Mouse (Mus musculus) megakaryocyte, adult 5-6 weeks (primary cell): ENCODE measurements around the gene Negr1. TPM values are rescaled to one million over a fixed set of nuclear protein-coding genes. Genes with fewer than 3 reads are reported as not detected.

Experiments used
- ATAC-seq: 2 replicates; pipeline ENCODE4 v1.8.0; 2016; ENCODE audit warnings: mild to moderate bottlenecking, inconsistent platforms; ENCODE audit not compliant: poor library complexity, severe bottlenecking
- total RNA-seq, 2 experiments: library from RNA; stranded (forward) in 1 of 2; stranded (reverse) in 1 of 2; fragments of 153-499, 151-499 nt in 1 of 2; fragments of 221-1000, 200-1000 nt in 1 of 2; gene quantifications; 2 replicates each; pipeline versions ENCODE4 v1.2.3 to v1.2.4; 2015 to 2017

Negr1 gene
- total RNA-seq, 2 experiments from 2014 or later, result 0.18 to 0.62 TPM

DNA sequence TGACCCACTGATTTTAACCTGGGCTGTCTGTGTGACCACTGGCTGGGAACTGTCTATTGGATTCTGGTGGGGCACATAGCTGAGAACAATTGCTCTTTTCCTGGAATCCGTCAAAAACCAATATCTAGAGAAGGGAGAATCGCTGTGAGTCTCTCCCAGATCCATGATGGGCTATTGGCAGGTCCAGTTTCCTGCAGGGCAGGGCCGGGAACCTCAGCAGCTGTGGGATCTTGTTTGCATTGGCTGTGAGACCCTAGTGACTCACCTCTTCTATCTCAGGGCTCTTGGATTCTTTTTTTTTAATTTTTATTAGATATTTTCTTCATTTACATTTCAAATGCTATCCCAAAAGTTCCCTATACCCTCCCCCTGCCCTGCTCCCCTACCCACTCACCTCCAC lies 111.0 kb downstream of the Negr1 start:
- ATAC-seq, result no peak

DNA sequence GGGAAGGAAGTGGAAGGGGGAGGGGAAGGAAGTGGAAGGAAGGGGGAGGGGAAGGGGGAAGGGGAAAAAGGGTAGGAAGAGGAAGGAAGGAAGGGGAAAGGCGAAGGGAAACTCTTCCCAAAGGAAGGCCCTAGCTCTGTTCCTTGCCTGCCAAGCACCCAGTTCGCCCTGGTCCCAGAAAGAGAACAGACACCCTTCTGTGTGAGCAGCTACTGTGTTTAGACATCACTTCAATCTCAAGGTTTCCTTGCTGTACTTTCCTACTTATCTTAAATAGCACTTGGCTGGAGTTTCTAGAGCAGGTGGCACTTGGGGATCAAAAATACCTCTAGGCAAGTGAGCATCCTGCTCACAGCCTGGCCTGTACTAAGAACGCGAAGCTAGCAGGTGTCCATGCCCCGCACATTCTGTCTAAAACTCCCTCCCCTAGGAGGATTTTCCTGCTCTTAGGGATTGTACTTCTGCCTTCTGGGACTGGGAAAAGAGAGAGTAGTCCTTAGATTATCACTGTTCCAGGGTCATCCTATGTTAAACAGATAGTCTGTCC lies 128.5 kb downstream of the Negr1 start:
- no peak for ATAC-seq

DNA sequence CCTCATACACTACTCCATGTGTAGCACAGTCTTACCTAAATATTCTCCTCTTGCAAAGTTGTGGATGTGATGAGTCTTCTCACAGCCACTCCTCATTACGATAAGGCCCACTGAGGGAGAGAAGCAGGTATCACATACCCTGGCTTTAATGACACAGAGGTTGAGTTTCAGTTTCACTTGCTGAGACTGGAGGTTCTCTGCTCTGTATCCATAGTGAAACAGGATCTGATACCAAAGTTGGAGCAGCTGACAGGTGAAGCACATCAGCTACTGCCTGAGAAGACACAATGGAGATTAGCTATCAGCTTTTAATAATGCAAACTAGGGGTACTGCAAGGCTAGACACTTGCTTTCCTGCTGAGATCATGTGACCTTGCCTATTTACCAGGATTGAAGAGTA lies 137.1 kb downstream of the Negr1 start:
- ATAC-seq, result no peak

DNA sequence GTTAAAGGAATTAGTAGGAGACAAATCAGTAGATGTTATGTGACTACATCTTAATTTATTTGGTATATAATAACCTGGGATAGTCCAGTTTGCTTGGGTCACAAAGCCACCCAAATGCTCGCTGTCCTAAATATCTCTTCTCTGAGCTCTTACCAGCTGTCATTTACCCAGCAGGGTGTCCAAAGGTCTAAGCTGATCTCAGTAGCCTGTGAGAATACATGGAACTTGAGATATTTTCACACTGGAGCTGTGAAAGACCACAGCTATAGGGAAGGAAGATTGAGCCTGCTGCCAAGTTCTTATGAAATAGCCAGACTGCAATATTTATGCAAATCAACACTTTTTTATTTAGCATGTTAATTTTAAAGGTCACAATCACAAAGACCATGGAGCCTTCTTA lies 141.6 kb downstream of the Negr1 start:
- ATAC-seq, result no peak

DNA sequence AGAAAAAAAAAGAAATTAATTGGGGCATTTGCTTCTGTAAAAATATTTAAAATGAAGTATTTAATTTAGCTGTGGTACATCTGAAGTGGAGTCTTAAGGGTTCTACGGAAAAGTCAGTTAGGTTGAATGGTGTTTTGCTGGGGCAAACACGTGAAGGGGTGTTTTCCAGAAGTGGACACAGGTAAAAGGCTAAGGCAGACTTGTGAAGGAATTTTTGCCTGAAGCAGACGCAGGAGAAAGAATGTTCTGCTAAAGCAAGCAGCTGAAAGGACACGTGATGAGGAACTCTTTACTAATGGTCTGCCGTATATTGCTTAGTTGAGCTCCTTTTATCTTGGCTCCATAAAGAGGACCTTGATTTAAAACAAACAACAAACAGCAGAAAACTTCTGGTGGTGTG lies 148.6 kb downstream of the Negr1 start:
- no peak for ATAC-seq

DNA sequence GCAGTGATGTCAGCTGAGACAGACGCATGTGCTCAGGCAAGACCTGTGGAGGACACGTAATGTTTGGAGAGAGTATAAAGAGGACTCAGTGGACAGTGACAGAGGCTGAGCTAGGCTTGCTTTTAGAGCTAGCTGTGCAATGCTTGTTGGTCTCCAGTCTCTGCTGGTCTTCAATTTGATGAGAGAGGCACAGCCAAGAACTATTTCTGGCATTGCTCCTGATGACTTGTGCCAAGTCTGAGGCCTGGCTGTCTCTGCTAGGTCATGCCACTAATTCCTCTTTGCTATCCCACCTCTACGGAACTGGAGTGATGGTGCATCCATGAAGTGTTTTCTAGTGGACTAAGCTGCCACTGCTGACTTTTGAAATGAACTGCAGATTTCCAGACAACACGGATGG lies 149.1 kb downstream of the Negr1 start:
- ATAC-seq, result no peak

DNA sequence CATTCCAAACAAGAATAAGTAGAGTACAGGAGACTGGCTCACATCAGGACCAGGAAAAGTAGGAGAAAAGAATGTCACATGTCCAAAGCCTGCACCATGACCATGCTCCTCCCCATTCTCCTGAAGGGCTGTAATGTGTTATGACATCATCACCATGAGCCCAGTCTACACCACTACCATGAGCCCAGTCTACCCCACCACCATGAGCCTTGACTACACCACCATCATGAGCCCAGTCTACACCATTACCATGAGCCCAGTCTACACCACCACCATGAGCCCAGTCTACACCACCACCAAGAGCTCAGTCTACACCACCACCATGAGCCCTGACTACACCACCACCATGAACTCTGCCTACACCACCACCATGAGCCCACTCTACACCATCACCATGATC lies 174.7 kb downstream of the Negr1 start:
- no peak for ATAC-seq

DNA sequence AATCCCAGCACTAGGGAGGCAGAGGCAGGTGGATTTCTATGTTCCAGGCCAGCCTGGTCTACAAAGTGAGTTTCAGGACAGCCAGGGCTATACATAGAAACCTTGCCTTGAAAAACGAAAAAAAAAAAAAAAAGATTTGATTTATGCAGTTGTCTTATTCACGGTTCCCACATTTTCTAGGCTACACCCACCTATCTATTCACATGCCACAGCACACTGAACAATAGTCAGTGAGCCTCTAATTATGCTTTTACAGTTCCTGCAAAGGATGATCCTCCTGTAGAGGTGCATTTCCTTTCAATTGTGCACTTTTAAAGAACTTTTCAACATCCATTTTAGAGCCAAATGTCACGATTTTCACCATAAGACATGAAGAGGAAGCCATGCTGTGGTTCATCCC lies 177.9 kb downstream of the Negr1 start:
- ATAC-seq, result no peak

DNA sequence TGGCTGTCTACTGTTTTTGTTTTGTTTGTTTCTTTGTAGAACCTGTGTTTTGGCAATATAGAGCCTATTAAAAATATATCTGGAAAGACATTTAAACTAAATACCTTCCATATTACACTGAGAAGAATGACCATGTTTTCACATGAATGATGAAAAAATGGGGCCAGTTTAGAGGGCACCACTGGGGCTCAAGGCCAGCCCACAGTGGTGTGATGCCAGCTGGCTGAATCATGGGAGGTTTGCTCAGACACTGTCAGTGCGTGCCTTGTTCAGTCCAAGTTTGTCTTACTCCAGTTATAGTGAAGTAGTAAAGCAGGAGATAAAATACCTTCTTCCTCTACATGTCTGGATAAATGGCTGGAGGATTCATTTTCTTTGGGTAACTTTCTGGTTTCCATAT lies 181.7 kb downstream of the Negr1 start:
- ATAC-seq, result no peak

DNA sequence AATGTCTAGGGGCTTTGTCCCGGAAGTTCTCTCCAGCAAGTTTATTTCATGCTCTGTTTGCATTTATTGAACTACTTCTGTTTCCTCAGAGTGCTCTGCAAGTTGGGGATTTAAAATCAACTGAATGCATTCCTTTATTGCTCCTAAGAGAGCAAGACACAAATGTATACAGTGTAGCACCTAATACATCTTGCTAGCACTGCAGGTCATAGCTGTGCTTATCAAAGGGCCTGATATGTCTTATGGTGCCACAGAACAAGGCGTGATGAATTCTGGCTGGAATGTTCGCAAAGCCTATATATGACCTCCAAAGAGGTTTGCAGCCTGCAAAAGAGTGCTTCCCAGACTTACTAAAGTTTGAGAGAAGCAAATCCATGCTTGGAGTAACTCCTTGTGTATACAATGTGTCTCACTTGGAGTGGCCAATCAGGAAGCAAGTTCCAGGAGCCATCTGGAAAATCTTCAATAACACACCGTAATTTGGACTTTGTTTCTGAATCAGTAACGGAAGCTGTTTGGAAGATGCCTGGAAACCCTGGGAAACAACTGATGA lies 183.7 kb downstream of the Negr1 start:
- ATAC-seq, result no peak

DNA sequence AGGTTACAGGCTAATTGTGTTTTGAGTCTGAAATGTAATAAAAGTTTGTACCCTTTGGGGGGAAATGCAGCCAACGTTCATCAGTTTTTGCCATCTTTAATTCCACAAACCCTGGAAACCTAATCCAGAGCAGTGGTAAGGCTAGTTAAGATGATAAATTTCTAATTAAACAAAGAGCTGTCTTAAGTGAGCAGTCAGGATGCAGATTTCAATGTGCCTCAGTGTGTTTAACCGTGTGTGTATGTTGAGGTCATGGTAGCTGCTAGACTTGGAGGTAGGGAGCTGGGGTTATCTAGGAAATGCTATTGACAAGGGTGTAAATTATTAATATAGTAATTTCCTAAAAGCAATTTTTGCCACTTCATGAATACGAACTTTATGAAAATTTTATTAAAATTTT lies 185.9 kb downstream of the Negr1 start:
- ATAC-seq, result no peak

DNA sequence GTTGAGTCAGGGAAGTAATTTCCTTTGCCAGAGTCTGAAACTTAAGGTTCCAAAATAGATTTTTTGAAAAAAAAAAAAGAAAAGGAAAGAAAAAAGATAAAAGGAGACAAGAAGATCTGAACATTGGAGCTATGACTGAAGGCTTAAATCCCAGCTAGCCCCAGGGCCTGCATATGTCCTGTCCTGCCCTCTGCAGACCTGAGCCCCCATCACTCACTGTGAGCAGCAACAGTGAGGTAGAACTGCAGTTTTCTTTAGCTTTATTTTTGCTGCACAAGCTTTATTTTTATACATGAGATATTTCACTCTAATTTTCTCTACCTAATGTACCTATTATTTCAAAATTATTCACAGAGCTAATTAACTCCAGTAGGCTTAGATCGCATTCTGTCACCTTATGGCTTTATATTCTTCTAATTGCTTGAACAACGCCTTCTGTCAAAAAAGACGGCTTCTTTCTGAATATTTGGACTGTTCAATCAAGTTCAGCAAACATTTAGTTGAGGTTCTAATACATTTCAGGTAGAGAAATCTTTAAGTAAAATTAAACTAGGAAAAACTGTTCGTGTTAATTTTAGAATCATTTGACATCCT lies 192.3 kb downstream of the Negr1 start:
- ATAC-seq, result no peak

DNA sequence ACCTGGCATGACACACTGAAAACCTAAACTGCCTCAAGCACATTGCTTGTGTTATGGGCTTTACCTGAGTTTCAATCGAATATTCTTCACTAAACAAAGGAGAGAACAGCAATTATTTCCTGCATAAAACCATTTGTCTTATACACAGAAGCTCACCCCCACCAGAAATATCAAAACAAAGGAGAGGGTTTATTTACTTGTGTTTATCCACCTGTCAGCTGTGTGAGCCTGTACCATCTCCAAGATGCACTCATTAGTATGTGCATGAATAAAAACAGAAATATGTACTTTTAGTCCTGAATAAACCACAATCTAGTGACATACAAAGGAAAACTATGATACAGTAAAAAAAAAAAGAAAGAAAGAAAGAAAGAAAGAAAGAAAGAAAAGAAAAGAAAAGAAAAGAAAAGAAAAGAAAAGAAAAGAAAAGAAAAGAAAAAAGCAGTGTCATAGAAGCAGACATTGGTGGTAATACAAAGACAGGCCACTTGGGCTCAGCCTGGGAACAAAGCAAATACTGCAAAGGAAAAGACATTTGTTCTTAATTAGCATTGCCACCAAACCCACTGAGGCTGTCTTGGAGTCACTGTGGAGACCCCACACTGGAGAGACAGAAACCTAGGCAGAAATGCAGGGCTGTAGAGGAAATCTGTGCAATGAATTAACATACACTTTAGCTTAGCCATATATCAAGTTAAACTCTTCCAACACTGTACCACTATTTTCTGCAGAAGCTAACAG lies 193.4 kb downstream of the Negr1 start:
- no peak for ATAC-seq

DNA sequence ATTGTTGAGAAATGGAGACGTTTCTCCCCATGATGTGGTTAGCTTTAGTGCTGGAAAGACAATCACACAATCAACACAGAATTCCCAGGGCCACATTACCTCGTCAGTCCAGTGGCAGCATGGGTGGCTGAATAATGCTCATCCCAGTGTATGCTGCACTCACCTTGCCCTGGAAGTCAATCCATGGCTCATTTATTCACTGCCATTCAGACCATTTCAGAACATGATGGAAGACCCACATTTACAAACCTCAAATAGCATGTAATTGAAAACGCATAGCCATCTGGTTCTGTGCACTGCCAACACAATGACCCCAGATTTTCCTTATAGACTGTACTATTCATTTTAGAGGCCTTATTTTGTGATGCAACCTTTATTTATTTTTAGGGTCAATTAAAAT lies 203.4 kb downstream of the Negr1 start:
- ATAC-seq, result no peak

DNA sequence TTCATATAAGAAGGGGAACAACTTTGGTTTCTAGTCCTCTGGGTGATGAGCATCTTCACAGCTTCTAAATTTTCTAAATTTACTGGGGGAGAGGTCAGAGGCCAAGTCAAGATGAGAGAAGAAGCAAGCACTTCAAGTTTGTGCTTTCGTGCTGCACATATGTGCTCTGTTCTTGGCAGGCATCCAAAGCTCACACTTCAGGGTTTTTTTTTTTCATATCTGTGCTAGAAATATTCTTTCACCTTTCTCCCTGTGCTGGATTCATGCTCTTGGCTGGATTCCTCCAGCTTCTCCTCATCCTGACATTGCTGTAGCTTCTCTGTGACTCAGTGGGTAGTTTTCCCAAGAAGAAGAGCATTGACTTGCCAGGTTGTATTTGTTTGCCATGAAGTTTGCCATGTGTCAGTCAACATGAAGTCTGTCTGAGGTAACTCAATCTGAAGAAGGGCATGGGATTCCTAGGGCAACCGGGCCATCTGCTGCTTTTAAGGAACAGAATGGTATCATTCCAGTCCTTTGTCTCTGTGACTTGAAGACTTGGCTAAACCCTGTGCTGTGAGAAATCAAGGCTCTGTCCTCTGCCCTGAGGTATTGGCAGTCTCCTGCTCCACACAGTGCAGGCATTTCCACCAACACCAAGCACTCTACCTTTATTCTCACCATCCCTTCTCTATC lies 204.7 kb downstream of the Negr1 start:
- ATAC-seq, result no peak

DNA sequence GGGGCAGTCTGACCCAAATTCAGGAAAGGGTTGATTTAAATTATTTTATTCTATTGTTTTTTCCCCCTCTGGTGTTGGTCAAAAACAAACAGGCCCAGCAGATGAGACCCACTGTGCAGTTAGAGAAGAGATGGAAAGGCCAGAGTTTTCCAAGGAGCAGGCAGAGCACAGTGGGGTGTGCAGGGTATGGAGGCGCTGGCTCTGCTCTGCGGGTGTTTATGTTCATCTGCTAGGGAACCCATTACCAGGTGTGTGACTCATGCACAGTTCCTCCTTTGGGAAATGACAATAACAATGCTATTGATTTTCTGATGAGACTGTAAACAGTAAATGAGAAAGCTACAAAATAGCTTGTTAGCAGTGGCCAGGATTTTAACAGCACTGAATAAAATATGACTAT lies 210.0 kb downstream of the Negr1 start:
- ATAC-seq, result no peak

DNA sequence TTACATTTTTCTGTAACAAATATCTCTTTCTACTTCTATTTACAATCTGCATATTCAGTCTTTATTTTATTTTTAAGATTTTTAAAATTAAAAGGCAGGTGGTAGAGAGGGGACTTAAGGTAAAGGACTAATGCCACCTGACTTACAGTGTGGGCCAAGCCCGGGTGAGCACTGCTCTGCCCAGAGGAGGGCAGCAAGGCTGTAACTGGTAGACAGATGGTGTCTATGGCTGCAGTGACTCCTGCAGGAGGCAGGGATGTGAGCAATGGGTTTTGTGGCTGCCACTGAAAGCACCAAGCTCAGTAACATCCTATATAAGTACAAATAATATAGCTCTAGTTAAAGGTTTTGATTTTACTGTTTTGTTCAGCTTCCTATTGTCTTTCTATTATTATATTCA lies 210.5 kb downstream of the Negr1 start:
- no peak for ATAC-seq

DNA sequence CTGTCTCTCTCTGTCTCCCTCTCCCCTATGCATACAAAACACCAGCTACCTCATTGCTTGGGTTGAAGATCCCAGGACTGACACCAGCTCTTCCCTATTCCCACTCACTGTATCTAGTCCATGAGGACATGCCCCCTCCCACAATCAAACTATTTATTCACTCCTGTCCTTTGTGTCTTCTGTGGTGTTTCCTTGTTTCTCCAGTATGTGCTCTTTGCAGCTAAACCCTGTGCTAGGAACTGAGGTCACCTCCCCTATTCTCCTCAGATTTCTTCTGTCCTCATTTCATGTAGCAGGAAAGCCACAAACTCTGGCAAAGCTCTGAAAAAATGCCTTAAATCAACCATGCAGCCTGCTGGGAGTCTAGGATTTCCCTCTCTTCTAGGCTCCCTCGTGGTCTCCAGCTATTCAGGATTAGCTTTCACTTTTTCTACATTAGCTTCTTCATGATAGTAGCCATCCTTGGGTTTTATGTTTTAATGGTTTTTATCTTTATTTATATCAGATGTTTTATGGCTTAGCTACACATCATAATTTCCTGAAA lies 222.8 kb downstream of the Negr1 start:
- no peak for ATAC-seq

DNA sequence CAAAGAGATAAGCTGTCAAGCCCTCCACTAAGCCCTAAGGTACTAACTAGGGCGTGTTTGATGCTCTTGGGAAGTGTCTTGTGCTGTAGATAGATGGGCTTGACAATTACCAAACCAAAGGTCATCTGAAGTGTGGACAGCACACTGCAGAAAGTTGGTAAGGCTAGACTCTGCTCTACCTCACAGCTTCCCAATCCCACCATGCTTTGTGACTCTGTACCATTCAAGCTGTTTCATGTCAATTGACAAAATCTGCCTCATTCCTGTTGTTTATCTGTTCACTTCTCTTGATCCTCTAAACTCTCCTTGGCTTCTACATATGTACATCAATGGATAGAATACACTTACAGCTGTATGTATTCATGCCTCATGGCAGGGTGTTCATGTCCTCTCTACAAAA lies 224.8 kb downstream of the Negr1 start:
- no peak for ATAC-seq

DNA sequence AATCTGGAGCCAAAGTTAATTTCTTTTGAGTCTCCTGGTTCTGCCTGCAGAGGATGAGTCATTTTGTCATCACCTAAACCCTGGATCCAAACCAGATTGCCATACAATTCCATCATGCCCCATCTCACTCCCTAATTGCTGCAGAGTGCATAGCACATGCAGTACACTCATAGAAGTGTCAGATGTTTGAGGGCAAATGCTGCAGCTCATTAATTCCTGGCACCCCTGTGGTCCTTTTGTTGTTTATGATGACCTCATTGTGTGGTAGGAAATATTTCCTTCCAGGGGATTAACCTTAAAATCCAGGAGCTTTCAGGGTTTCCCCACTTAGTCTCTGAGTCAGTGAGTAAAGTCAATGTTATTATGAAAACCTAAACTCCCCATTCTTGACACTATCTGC lies 229.6 kb downstream of the Negr1 start:
- no peak for ATAC-seq

DNA sequence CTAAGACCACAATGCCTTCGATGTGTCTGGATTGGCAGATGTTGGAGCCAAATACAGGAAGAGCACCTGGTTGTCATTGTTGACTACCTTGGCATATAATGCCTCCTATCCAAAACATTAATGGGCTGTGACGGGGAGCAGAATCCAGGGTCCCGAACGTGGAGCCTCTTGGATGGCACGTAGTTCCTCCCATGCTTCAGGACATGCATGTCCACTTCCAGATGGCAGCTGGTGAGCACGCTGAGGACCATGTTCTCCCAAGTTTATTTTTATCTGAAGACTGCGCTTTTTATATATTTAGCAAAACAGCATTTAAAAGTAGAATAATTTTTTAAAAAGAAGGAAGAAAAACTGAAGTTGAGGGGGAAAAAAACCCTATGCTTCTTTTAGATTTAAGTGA lies 231.1 kb downstream of the Negr1 start:
- ATAC-seq, result no peak

DNA sequence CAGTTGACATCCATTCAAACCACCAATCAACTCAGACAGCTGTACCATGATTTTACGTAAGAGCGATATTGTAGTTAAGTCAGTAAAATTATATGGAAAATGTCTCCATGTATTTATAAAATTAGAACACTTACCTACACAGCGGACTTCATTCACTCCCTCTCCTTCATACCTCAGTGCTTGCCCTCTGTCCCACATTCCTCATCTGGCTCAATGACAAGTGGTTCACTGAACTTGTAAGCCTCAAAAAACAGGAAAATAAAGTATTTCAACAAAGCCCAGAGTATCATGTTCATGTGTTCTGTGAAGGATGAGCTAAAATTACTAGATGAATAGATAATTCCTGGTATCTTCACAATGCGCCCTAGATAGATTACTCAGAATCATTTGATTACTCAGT lies 232.5 kb downstream of the Negr1 start:
- no peak for ATAC-seq
